Mouse (Mus musculus): ENCODE measurements around the gene Sez6l. TPM values are rescaled to one million over a fixed set of nuclear protein-coding genes. Genes with fewer than 3 reads are reported as not detected.
A peak's percentile ranks its signal among the peaks of the same experiment; 100 is the strongest.

Sez6l gene
- polyA plus RNA-seq, 1 experiment from 2014 or later: 0.31 TPM

DNA sequence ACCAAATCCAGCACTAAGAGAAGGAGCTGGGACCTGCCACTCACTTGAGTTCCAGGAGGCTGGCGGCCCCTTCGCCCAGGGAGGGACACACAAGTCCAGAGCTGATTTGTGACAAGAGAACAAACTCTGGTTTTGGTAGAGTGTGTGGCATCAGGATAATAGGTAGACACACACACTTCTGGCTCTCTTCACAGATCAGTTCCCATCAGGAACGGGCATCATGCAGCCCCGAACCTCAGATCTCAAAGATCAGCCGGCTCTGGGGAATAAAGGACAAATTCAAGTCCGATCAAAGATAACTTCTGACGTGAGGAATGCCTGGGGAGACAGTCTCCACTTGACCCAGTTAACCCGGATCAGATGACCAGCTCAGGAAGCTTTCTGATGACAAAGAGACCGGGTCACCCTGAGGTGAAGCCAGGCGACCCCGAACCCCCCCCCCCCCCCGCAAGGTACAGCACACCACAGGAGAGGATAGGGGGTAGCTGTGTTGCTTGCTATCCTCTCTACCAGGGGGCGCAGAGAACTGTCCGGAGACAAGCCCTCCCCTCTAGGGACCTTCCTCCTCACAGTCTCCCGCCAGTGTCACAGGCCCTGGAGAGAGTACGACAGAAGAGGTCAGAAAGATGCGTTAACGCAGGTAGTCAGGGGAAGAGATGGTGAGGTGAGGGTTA lies 183.1 kb downstream of the Sez6l start:
- Histone ChIP-seq H3K9me3 (ENCODE audit: control insufficient read depth, low read length) (no peaks in the 10 kb centered on the region), H3K27me3 (ENCODE audit: control insufficient read depth, insufficient read depth, low read length) (peaks cover 79% of the 10 kb centered on the region)
- ATAC-seq (ENCODE audit: insufficient number of reproducible peaks, insufficient read depth, low FRiP score, low read depth): no peak

GRCm38 (mm10) chr5:112391676-112392323 lies 185.2 kb downstream of the Sez6l start:
- no peak for ATAC-seq (ENCODE audit: insufficient number of reproducible peaks, insufficient read depth, low FRiP score, low read depth)
- H3K4me2 ChIP-seq (ENCODE audit: low read length): no peak overlapping the region
- H3K9ac ChIP-seq (ENCODE audit: low read length): no peak overlapping the region
- H3K27ac ChIP-seq (replicated peaks in 1 of 2; ENCODE audit: control insufficient read depth in 1 of 2, insufficient read depth in 1 of 2, low read depth in 2 of 2, low read length in 2 of 2): no peak overlapping the region
- 55% methylated on average over 27 of the region's 27 CpGs for WGBS
- H3K4me3 ChIP-seq (ENCODE audit: control insufficient read depth in 1 of 2, insufficient read depth in 1 of 2, low read depth in 1 of 2, low read length in 2 of 2): no peak overlapping the region
- no peaks in the 10 kb centered on the region for H3K9me3 ChIP-seq (ENCODE audit: control insufficient read depth, low read length)
- no peaks in the 10 kb centered on the region for H3K4me1 ChIP-seq (ENCODE audit: control insufficient read depth in 2 of 2, insufficient read depth in 2 of 2, low read length in 2 of 2)
- H3K36me3 ChIP-seq (ENCODE audit: control insufficient read depth, insufficient read depth, low read length): no peaks in the 10 kb centered on the region
- peaks cover 82% of the 10 kb centered on the region for H3K27me3 ChIP-seq (ENCODE audit: control insufficient read depth, insufficient read depth, low read length)

More for the DNA sequence above, 183.1 kb downstream of the Sez6l start:
- H3K9ac ChIP-seq (ENCODE audit: low read length): no peak overlapping the region
- H3K4me2 ChIP-seq (ENCODE audit: low read length): peak overlapping the region; percentile 78
- 12% methylated on average over 18 of the region's 18 CpGs for WGBS
- H3K4me3 ChIP-seq (ENCODE audit: control insufficient read depth in 1 of 2, insufficient read depth in 1 of 2, low read depth in 1 of 2, low read length in 2 of 2): peak overlapping the region; percentile 48 to 52
- H3K27ac ChIP-seq (replicated peaks in 1 of 2; ENCODE audit: control insufficient read depth in 1 of 2, insufficient read depth in 1 of 2, low read depth in 2 of 2, low read length in 2 of 2): no peak overlapping the region
- H3K4me1 ChIP-seq (ENCODE audit: control insufficient read depth in 2 of 2, insufficient read depth in 2 of 2, low read length in 2 of 2): no peaks in the 10 kb centered on the region
- H3K36me3 ChIP-seq (ENCODE audit: control insufficient read depth, insufficient read depth, low read length): no peaks in the 10 kb centered on the region

GRCm38 (mm10) chr5:112391002-112391401 lies 186.0 kb downstream of the Sez6l start:
- Histone ChIP-seq H3K27ac (replicated peaks in 1 of 2; ENCODE audit: control insufficient read depth in 1 of 2, insufficient read depth in 1 of 2, low read depth in 2 of 2, low read length in 2 of 2) (no peak overlapping the region), H3K4me3 (ENCODE audit: control insufficient read depth in 1 of 2, insufficient read depth in 1 of 2, low read depth in 1 of 2, low read length in 2 of 2) (no peak overlapping the region), H3K9me3 (ENCODE audit: control insufficient read depth, low read length) (no peaks in the 10 kb centered on the region), H3K9ac (ENCODE audit: low read length) (no peak overlapping the region), H3K27me3 (ENCODE audit: control insufficient read depth, insufficient read depth, low read length) (peaks cover 74% of the 10 kb centered on the region), H3K36me3 (ENCODE audit: control insufficient read depth, insufficient read depth, low read length) (no peaks in the 10 kb centered on the region), H3K4me1 (ENCODE audit: control insufficient read depth in 2 of 2, insufficient read depth in 2 of 2, low read length in 2 of 2) (no peaks in the 10 kb centered on the region), H3K4me2 (ENCODE audit: low read length) (no peak overlapping the region)
- WGBS: 41% methylated on average over 16 of the region's 16 CpGs
- ATAC-seq (ENCODE audit: insufficient number of reproducible peaks, insufficient read depth, low FRiP score, low read depth): no peak

GRCm38 (mm10) chr5:112389352-112389751 lies 187.6 kb downstream of the Sez6l start:
- H3K4me2 ChIP-seq (ENCODE audit: low read length): no peak overlapping the region
- no peaks in the 10 kb centered on the region for H3K9me3 ChIP-seq (ENCODE audit: control insufficient read depth, low read length)
- peaks cover 58% of the 10 kb centered on the region for H3K27me3 ChIP-seq (ENCODE audit: control insufficient read depth, insufficient read depth, low read length)
- H3K4me3 ChIP-seq (ENCODE audit: control insufficient read depth in 1 of 2, insufficient read depth in 1 of 2, low read depth in 1 of 2, low read length in 2 of 2): no peak overlapping the region
- no peak overlapping the region for H3K9ac ChIP-seq (ENCODE audit: low read length)
- ATAC-seq (ENCODE audit: insufficient number of reproducible peaks, insufficient read depth, low FRiP score, low read depth): no peak
- H3K36me3 ChIP-seq (ENCODE audit: control insufficient read depth, insufficient read depth, low read length): no peaks in the 10 kb centered on the region
- no peak overlapping the region for H3K27ac ChIP-seq (replicated peaks in 1 of 2; ENCODE audit: control insufficient read depth in 1 of 2, insufficient read depth in 1 of 2, low read depth in 2 of 2, low read length in 2 of 2)
- 73% methylated on average over 9 of the region's 9 CpGs for WGBS
- H3K4me1 ChIP-seq (ENCODE audit: control insufficient read depth in 2 of 2, insufficient read depth in 2 of 2, low read length in 2 of 2): no peaks in the 10 kb centered on the region

DNA sequence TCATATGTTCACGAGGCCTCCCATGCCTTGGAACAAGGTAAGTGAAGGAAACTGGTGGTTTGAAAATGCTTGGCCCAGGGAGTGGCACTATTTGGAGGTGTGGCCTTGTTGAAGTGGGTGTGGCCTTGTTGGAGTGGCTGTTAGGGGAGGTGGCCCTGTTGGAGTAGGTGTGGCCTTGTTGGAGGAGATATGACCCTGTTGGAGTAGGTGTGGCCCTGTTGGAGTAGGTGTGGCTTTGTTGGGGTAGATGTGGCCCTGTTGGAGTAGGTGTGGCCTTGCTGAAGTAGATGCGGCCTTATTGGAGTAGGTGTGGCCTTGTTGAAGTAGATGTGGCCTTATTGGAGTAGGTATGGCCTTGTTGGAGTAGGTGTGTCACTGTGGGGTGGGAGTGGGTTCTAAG lies 191.0 kb downstream of the Sez6l start:
- no peak for ATAC-seq (ENCODE audit: insufficient number of reproducible peaks, insufficient read depth, low FRiP score, low read depth)
- Histone ChIP-seq H3K27ac (replicated peaks in 1 of 2; ENCODE audit: control insufficient read depth in 1 of 2, insufficient read depth in 1 of 2, low read depth in 2 of 2, low read length in 2 of 2) (no peak overlapping the region), H3K27me3 (ENCODE audit: control insufficient read depth, insufficient read depth, low read length) (peaks cover 24% of the 10 kb centered on the region), H3K4me1 (ENCODE audit: control insufficient read depth in 2 of 2, insufficient read depth in 2 of 2, low read length in 2 of 2) (no peaks in the 10 kb centered on the region), H3K36me3 (ENCODE audit: control insufficient read depth, insufficient read depth, low read length) (no peaks in the 10 kb centered on the region), H3K9me3 (ENCODE audit: control insufficient read depth, low read length) (no peaks in the 10 kb centered on the region), H3K4me2 (ENCODE audit: low read length) (no peak overlapping the region), H3K4me3 (ENCODE audit: control insufficient read depth in 1 of 2, insufficient read depth in 1 of 2, low read depth in 1 of 2, low read length in 2 of 2) (no peak overlapping the region), H3K9ac (ENCODE audit: low read length) (no peak overlapping the region)
- 60% methylated on average over 2 of the region's 2 CpGs for WGBS

DNA sequence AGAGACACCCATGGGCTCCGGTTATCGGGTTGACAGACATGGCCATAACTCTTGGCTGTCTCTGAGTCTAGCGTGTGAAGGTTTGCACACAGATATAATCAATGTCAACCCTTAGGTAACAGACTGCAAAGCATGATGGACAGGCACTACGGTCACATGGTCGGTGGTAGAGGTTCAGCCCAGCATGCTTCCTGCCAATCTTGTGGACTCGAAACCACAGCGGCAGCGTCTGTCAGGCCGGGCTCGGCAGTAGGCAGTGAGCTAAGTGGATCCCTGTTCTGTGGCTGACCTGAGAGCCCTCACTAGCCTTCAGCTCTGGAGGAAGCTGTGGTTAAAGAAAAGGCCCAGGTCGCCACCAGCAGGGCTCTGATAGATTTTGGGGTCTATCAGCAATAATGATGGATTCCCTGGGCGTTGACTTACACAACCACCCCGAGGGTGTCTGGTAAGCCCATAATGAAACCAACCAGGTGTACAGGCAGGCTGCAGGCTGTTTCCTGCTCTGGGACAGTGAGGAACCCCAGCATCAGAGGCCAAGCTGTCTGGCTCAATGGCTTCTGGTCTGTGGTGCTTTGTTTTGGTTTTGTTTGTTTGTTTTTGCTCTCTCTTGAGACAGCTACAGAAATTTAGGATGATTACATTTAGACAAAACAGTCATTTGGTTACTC lies 192.0 kb downstream of the Sez6l start:
- H3K9ac ChIP-seq (ENCODE audit: low read length): no peak overlapping the region
- 86% methylated on average over 13 of the region's 13 CpGs for WGBS
- H3K4me3 ChIP-seq (ENCODE audit: control insufficient read depth in 1 of 2, insufficient read depth in 1 of 2, low read depth in 1 of 2, low read length in 2 of 2): no peak overlapping the region
- H3K4me2 ChIP-seq (ENCODE audit: low read length): no peak overlapping the region
- H3K27me3 ChIP-seq (ENCODE audit: control insufficient read depth, insufficient read depth, low read length): peaks cover 14% of the 10 kb centered on the region
- no peak overlapping the region for H3K27ac ChIP-seq (replicated peaks in 1 of 2; ENCODE audit: control insufficient read depth in 1 of 2, insufficient read depth in 1 of 2, low read depth in 2 of 2, low read length in 2 of 2)
- H3K9me3 ChIP-seq (ENCODE audit: control insufficient read depth, low read length): no peaks in the 10 kb centered on the region
- ATAC-seq (ENCODE audit: insufficient number of reproducible peaks, insufficient read depth, low FRiP score, low read depth): no peak
- no peaks in the 10 kb centered on the region for H3K4me1 ChIP-seq (ENCODE audit: control insufficient read depth in 2 of 2, insufficient read depth in 2 of 2, low read length in 2 of 2)
- H3K36me3 ChIP-seq (ENCODE audit: control insufficient read depth, insufficient read depth, low read length): no peaks in the 10 kb centered on the region

GRCm38 (mm10) chr5:112382641-112383330 lies 194.2 kb downstream of the Sez6l start:
- ATAC-seq (ENCODE audit: insufficient number of reproducible peaks, insufficient read depth, low FRiP score, low read depth): no peak
- no peak overlapping the region for H3K9ac ChIP-seq (ENCODE audit: low read length)
- no peak overlapping the region for H3K4me3 ChIP-seq (ENCODE audit: control insufficient read depth in 1 of 2, insufficient read depth in 1 of 2, low read depth in 1 of 2, low read length in 2 of 2)
- WGBS: 51% methylated on average over 17 of the region's 17 CpGs
- no peaks in the 10 kb centered on the region for H3K4me1 ChIP-seq (ENCODE audit: control insufficient read depth in 2 of 2, insufficient read depth in 2 of 2, low read length in 2 of 2)
- H3K36me3 ChIP-seq (ENCODE audit: control insufficient read depth, insufficient read depth, low read length): peaks cover 6% of the 10 kb centered on the region; the same call in 1 of the 2 replicates
- no peaks in the 10 kb centered on the region for H3K27me3 ChIP-seq (ENCODE audit: control insufficient read depth, insufficient read depth, low read length)
- H3K9me3 ChIP-seq (ENCODE audit: control insufficient read depth, low read length): no peaks in the 10 kb centered on the region
- H3K4me2 ChIP-seq (ENCODE audit: low read length): no peak overlapping the region
- H3K27ac ChIP-seq (replicated peaks in 1 of 2; ENCODE audit: control insufficient read depth in 1 of 2, insufficient read depth in 1 of 2, low read depth in 2 of 2, low read length in 2 of 2): no peak overlapping the region

All from heart, embryonic 14.5 days (tissue).